Mouse (Mus musculus) cerebral cortex, adult 2 months (tissue): Measurements from ENCODE around the gene Mov10.

Experiments used
- WGBS: fragments of 180-500 bp; shearing (Covaris S2); methylation state at CpG from one replicate; pipeline ENCODE4 v1.1.7; 2018; 5-methylcytosine and 5-hydroxymethylcytosine counted together

Gene Mov10

GRCm38 (mm10) chr3:104780561-104781420 is 37.6 kb downstream of the Mov10 start, which contains the start of gene Ppm1j:
Gene Ppm1j, plus strand, starts transcription at chr3:104781056.
- 2% methylated on average over 56 of the region's 56 CpGs for WGBS

DNA sequence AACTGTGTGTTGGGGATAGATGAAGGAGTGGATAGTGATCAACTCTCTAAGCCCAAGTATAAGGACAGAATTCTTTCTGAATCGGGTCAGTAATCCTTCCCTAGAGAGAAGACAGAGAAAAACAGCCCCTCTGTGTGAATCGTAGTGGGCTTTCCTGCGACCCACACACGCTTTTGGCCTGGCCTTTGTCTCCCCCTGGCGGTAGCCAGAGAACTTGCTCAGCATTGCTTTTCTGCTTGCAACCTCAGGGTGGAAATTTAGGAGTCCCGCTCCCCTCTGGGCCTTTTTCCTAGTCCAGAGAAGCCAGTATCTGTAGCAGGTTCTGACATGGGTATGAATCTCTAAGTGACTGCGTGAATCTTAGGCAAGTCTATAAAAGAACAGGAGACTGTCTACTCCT is 38.4 kb downstream of the Mov10 start:
- 7% methylated on average over 7 of the region's 7 CpGs for WGBS

- WGBS, result 3% methylated on average over 20 of the region's 20 CpGs
Observed at GRCm38 (mm10) chr3:104777342-104777741, 41.0 kb downstream of the Mov10 start.

DNA sequence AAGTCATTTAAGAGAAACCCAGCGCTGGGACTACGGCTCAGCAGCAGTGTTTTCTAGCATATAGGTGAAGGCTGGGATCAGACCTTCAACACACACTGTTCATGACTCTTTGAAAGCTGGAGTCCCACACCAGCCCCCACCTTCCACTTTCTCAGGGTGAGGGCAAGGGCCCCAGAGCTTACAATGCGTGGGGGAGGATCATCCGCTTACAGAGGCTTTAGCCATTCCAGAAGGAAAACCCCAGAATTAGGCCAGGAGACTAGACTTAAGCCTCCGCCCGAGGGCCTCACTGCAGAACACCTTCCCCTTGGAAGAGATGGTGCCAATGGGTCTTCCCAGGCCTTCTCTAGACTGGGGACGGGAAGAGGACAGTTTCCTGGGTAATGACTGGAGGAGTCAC is 45.1 kb downstream of the Mov10 start:
- 92% methylated on average over 7 of the region's 7 CpGs for WGBS

GRCm38 (mm10) chr3:104771460-104771859 is 46.9 kb downstream of the Mov10 start:
- WGBS, result 70% methylated on average over 6 of the region's 6 CpGs

DNA sequence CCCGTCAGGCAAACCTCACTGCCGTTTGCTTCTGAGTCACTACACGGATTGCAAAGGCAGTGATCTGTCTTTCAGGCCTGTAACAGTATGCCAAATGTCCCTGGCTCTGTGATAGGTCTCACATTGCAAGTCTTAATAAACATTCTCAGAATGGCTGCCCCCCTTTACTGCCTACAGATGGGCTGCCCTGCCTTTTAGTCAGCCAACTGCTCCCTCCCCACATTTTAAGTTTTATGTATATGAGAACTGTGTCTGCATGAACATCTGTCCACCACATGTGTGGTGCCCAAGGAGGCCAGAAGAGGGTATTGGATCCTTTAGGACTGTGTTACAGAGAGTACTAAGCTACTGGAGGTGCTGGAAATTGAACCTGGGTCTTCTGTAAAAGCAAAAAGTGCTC is 47.4 kb downstream of the Mov10 start:
- 91% methylated on average over 3 of the region's 3 CpGs for WGBS

GRCm38 (mm10) chr3:104770035-104770434 is 48.3 kb downstream of the Mov10 start:
- 65% methylated on average over 10 of the region's 10 CpGs for WGBS

GRCm38 (mm10) chr3:104769135-104769534 is 49.2 kb downstream of the Mov10 start:
- 93% methylated on average over 3 of the region's 3 CpGs for WGBS

- WGBS, result 84% methylated on average over 4 of the region's 4 CpGs
Observed at GRCm38 (mm10) chr3:104767716-104768115, 50.6 kb downstream of the Mov10 start.

DNA sequence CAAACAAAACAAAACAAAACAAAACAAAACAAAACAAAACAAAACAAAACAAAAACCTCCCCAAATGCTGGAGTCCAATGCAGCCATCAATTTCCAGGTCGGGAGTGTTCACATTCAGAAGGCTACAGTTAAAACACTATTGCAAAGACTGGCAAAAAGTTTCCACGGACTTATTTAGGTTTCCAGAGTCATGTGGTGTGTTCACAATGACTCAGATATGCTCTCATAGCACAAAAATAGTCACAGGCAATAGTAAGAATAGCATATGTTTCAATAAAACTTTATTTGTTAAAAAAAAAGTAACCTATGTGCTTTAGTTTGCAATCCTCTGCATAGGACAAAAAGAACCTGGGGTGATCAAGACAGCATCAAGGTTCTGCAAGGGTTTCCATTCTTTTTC is 51.2 kb downstream of the Mov10 start:
- 44% methylated on average over 2 of the region's 2 CpGs for WGBS

GRCm38 (mm10) chr3:104765021-104765420 is 53.3 kb downstream of the Mov10 start:
- WGBS, result 29% methylated on average over 4 of the region's 4 CpGs

GRCm38 (mm10) chr3:104762103-104762863 is 56.1 kb downstream of the Mov10 start:
- WGBS, result 61% methylated on average over 20 of the region's 20 CpGs

- 34% methylated on average over 5 of the region's 5 CpGs for WGBS
Observed at GRCm38 (mm10) chr3:104758869-104759268, 59.5 kb downstream of the Mov10 start.

DNA sequence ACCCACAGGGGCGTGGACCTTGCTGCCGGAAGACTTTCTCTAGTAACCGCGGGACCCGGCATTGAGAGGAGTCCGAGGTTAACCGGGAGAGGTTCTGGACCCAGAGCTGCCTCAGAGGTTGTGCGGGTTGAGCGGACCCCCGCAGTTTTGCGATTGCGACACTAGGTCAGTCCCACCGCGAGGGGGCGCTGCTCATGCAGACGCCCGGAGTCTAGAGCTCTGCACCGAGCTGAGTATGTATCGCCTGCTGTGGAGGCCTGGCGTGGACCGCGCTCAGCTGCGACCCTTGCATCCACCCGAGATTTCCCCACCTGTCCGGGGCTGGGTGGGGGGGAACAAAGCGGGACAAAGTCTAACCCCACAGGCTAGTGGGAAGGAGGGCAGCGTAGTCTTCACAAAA is 60.0 kb downstream of the Mov10 start:
- WGBS, result 3% methylated on average over 27 of the region's 27 CpGs

- WGBS, result 21% methylated on average over 25 of the region's 25 CpGs
Observed at GRCm38 (mm10) chr3:104752845-104753244, 65.5 kb downstream of the Mov10 start.
